ENCODE assay signal across 8 mouse cellular contexts in the genomic region with DNA sequence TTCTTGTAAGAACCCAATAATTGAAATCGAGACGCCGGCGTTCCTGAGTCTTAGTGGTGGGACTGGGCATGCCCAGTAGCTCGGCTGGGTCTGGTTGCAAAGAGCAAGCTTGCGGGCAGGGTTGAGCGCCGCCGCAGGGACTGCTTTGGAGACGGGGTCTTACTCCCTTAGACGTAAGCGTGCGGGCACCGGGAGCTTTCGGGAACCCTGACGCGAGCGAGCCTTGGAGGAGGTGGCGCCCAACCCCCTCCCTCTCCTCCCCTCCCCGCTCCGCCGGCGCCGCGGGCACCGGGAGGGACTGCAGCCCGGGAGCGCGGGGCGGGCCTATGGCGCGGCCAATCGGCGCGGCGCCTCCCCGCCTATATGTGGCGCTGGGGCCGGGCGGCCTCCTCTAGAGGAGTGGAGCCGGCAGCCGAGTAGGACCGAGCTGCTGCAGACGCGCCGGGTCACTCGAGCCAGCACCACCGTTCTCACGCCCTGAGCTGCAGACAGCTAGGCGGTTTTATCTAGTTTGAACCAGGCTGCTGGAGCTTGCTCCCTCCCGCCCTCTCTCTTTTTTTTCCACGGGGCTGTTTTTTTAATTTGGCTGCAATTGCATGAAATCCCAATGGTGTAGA. TPM values are rescaled to one million over a fixed set of nuclear protein-coding genes. Genes with fewer than 3 reads are reported as not detected.
A peak's percentile ranks its signal among the peaks of the same experiment; 100 is the strongest.
DNase-seq lines count a peak whose midpoint lies in the region; ATAC-seq lines count a peak whose summit lies in the region.

No protein-coding gene starts in this region.

- no peaks in the 10 kb centered on the region for H3K27me3 ChIP-seq in hindbrain, embryonic 15.5 days

- H3K36me3 ChIP-seq in hindbrain, embryonic 15.5 days, result 0 out of 2 replicates have a peak, but pooled peaks cover 3% of the 10 kb centered on the region

- DNase-seq in WW6 (ENCODE audit: low read depth, low spot score), result peak; percentile 83
- DNase-seq in cerebellum, postnatal 36 days, result peak; percentile 94 to 95
- peak; percentile 93 to 94 for DNase-seq in frontal cortex, postnatal 36 days (ENCODE audit: low spot score in 2 of 2)
- peak; percentile 88 for DNase-seq in left cerebral cortex, adult 11 months (ENCODE audit: low spot score)
- peak; percentile 94 for DNase-seq in lung, postnatal 36 days
- DNase-seq in retina, embryonic 14.5 days (ENCODE audit: low spot score), result peak; percentile 97
- DNase-seq in thymus, postnatal 36 days, result peak; percentile 88 to 92

- peak overlapping the region; percentile 98 for H3K27ac ChIP-seq in hindbrain, embryonic 15.5 days (replicated peaks)

- 0% methylated on average over 47 of the region's 52 CpGs for WGBS in hindbrain, embryonic 15.5 days

- H3K4me3 ChIP-seq in hindbrain, embryonic 15.5 days, result peak overlapping the region; percentile 64

- H3K4me1 ChIP-seq in hindbrain, embryonic 15.5 days (replicated peaks), result peaks cover 39% of the 10 kb centered on the region

- peak; percentile 96 for ATAC-seq in hindbrain, embryonic 15.5 days (ENCODE audit: low FRiP score, low read depth)

- no peaks in the 10 kb centered on the region for H3K9me3 ChIP-seq in hindbrain, embryonic 15.5 days

- peak overlapping the region; percentile 91 for H3K9ac ChIP-seq in hindbrain, embryonic 15.5 days

- peak overlapping the region; percentile 90 for H3K4me2 ChIP-seq in hindbrain, embryonic 15.5 days

RNA-seq across cellular contexts. Expression of gene Serp2, which starts 52.5 kb away (rescaled TPM):
- polyA plus RNA-seq in hindbrain, embryonic 15.5 days (2015; fragmentation: Nextera tagmentation; extraction: Ambion mirVana), result 203 and 213 TPM in 2 replicates

Comparison
In these comparisons a context has a peak if more than half of its experiments do, and no peak if none do; other contexts are left out.
1. Peak in every context shown above with its lines: DNase-seq, ATAC-seq, H3K4me3 ChIP-seq and H3K27ac ChIP-seq.